Mouse (Mus musculus) small intestine, adult 2 months (tissue): ENCODE data around the gene Spint5.

ENCODE experiments used
- CTCF ChIP-seq: fragments of 200-500 bp; IDR thresholded peaks from 2 replicates; pipeline ENCODE4 v1.5.1; 2012; ENCODE audit warnings: low read depth, mild to moderate bottlenecking, control low read depth, inconsistent platforms, low read length, moderate library complexity, mixed read lengths; ENCODE audit not compliant: insufficient replicate concordance, insufficient read length; ENCODE audit errors: extremely low read depth
- POLR2A ChIP-seq: fragments of 200-500 bp; IDR thresholded peaks from 2 replicates; pipeline ENCODE4 v1.6.1; 2012; ENCODE audit warnings: low read depth, mild to moderate bottlenecking, control low read depth, inconsistent platforms, low read length, moderate library complexity

DNA sequence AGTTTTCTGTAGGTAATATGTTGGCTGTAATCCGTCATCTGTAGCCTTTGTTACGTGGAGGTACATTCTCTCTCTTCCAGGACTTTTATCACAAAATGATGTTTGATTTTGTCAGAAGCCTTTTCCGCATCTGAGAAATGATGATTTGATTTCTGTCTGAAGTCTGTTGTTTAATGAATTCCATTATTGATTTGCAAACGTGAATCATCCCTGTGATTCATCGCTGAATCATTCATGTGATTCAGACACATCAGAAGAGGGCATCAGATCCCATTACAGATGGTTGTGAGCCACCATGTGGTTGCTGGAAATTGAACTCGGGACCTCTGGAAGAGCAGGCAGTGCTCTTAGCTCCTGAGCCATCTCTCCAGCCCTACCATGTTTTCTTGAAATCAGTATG is 33.9 kb downstream of the Spint5 start:
- no peak for TF ChIP-seq POLR2A
- TF ChIP-seq CTCF = no peak
